Mouse (Mus musculus) midbrain, postnatal 0 days (tissue): Measurements from ENCODE around the gene Cit. TPM values are rescaled to one million over a fixed set of nuclear protein-coding genes. Genes with fewer than 3 reads are reported as not detected.

Source experiments
- ATAC-seq: fragments of 200-750 bp; cut with Nextera tagmentation; 2 replicates; pipeline ENCODE4 v1.8.0; 2017; ENCODE audit warnings: moderate number of reproducible peaks, mild to moderate bottlenecking, moderate TSS enrichment, moderate library complexity; ENCODE audit not compliant: low FRiP score
- DNase-seq: peaks from one replicate; pipeline ENCODE4 v3.0.0-alpha.2; 2015; ENCODE audit warnings: low spot score
- H3K27ac ChIP-seq: fragments of 300-500 bp; sonication (generic); 2 replicates; pipeline ENCODE4 v1.5.1; 2014; ENCODE audit warnings: low read depth, mild to moderate bottlenecking, low read length, mixed read lengths
- H3K27me3 ChIP-seq: fragments of 300-500 bp; sonication (generic); 2 replicates; pipeline ENCODE4 v1.6.1; 2014; ENCODE audit warnings: low read length, control low read depth, mixed read lengths; ENCODE audit not compliant: insufficient read depth
- H3K36me3 ChIP-seq: fragments of 300-500 bp; sonication (generic); 2 replicates; pipeline ENCODE4 v1.6.1; 2014; ENCODE audit warnings: low read length, control low read depth, mixed read lengths; ENCODE audit not compliant: insufficient read depth
- H3K4me1 ChIP-seq: fragments of 300-500 bp; sonication (generic); 2 replicates; pipeline ENCODE4 v1.6.1; 2014; ENCODE audit warnings: mild to moderate bottlenecking, control low read depth, antibody characterized with exemption, low read length, mixed read lengths; ENCODE audit not compliant: insufficient read depth
- H3K4me2 ChIP-seq: fragments of 300-500 bp; sonication (generic); 2 replicates; pipeline ENCODE4 v1.6.1; 2014; ENCODE audit warnings: low read depth, mild to moderate bottlenecking, low read length, mixed read lengths; ENCODE audit not compliant: poor library complexity, severe bottlenecking
- H3K4me3 ChIP-seq: fragments of 300-500 bp; sonication (generic); 2 replicates; pipeline ENCODE4 v1.5.1; 2014; ENCODE audit warnings: low read depth, mild to moderate bottlenecking, low read length, moderate library complexity
- H3K9ac ChIP-seq: fragments of 300-500 bp; sonication (generic); replicated peaks from 2 replicates; pipeline ENCODE4 v1.6.1; 2014; ENCODE audit warnings: mild to moderate bottlenecking, low read length, moderate library complexity, mixed read lengths; ENCODE audit not compliant: poor library complexity, severe bottlenecking
- H3K9me3 ChIP-seq: fragments of 300-500 bp; sonication (generic); 2 replicates; pipeline ENCODE4 v1.6.1; 2016; ENCODE audit warnings: low read length, control low read depth
- CTCF ChIP-seq: IDR thresholded peaks from 2 replicates; pipeline ENCODE4 v1.5.1; 2016; ENCODE audit warnings: antibody characterized with exemption, mild to moderate bottlenecking
- WGBS: fragments of 180-500 bp; shearing (Covaris S2); extraction: QIAGEN DNeasy Blood & Tissue Kit; methylation state at CpG from one replicate; pipeline ENCODE4 v1.1.7; 2014; 5-methylcytosine and 5-hydroxymethylcytosine counted together
- polyA plus RNA-seq: library from polyadenylated mRNA; unstranded; fragments of >200 nt; fragmentation: Nextera tagmentation; extraction: Ambion mirVana; gene quantifications from 2 replicates; pipeline ENCODE4 v1.2.1, GENCODE M21; 2015
- total RNA-seq: library from RNA; depleted of rRNA; stranded (reverse); fragments of >200 nt; gene quantifications from 2 replicates; pipeline ENCODE4 v1.2.3, GENCODE M21; 2014

Gene Cit
- total and polyA plus RNA-seq, 2 experiments from 2014 or later, result 34.7 to 35.9 TPM

DNA sequence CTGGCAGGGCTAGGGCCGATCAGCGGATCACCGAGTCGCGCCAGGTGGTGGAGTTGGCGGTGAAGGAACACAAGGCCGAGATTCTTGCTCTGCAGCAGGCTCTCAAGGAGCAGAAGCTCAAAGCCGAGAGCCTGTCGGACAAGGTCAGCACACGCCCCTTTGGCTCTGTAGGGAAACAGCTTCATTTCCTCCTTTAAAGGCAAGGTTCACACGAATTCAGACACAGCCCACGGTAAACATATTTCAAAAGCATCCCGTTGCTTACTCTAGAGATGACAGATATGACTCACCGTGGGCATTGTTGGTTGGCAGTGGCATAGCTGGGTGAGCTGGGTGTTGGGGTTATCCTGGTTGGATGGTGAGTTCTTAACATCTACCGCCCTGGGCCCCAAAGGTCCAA is 126.2 kb downstream of the Cit start:
- H3K27me3 ChIP-seq, result no peaks in the 10 kb centered on the region
- no peak overlapping the region for H3K9ac ChIP-seq
- H3K27ac ChIP-seq, result no peak overlapping the region
- no peak for DNase-seq
- 91% methylated on average over 15 of the region's 15 CpGs for WGBS
- no peak for TF ChIP-seq CTCF
- H3K4me1 ChIP-seq, result no peaks in the 10 kb centered on the region
- H3K9me3 ChIP-seq, result no peaks in the 10 kb centered on the region
- no peak overlapping the region for H3K4me2 ChIP-seq
- H3K36me3 ChIP-seq, result peaks cover 31% of the 10 kb centered on the region
- no peak for ATAC-seq
- no peak overlapping the region for H3K4me3 ChIP-seq

DNA sequence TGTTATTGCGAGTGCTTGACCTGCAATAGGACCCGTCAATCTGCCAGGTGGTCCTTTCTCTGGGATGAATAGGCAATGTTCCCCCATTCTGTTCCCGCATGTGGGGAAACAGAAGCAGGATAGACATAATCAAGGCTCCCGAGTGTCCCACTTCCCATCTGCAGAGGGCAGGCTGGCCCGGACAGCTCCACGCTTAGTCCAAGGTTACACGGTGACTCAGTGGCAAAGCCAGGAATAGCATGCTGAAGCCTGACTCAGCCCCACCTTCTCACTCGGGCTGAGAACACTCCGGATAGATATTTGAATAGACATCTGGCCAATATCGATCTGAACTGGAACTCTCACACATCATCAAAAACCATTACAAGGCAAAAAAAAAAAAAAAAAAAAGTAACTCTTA is 130.6 kb downstream of the Cit start:
- H3K36me3 ChIP-seq, result peaks cover 30% of the 10 kb centered on the region
- H3K9me3 ChIP-seq, result no peaks in the 10 kb centered on the region
- no peaks in the 10 kb centered on the region for H3K27me3 ChIP-seq
- H3K27ac ChIP-seq, result no peak overlapping the region
- 0 out of 2 replicates have a peak, but pooled peaks cover 7% of the 10 kb centered on the region for H3K4me1 ChIP-seq
- no peak for TF ChIP-seq CTCF
- H3K4me3 ChIP-seq, result no peak overlapping the region
- H3K9ac ChIP-seq, result no peak overlapping the region
- DNase-seq (no peak), ATAC-seq (no peak)
- WGBS, result 92% methylated on average over 10 of the region's 10 CpGs
- no peak overlapping the region for H3K4me2 ChIP-seq

DNA sequence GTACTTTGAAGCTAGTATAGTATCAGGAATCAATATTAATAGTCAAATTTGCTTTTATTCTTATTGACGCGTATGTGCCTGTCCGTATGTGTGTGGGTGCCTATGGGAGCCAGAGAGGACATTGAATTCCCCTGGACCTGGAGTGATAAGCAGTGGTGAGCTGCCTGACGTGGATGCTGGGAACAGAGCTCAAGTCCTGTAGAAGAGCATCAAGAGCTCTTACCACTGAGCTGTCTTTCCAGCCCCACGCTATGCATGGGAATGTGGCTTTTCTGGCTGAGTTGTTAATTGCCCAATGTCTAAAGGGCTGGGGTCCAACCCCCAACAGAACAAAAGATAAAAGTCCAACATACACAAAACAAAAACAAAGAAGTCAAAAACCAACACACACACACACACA is 131.4 kb downstream of the Cit start:
- no peaks in the 10 kb centered on the region for H3K27me3 ChIP-seq
- no peak overlapping the region for H3K9ac ChIP-seq
- no peaks in the 10 kb centered on the region for H3K9me3 ChIP-seq
- 92% methylated on average over 5 of the region's 5 CpGs for WGBS
- DNase-seq (no peak), ATAC-seq (no peak)
- H3K4me3 ChIP-seq, result no peak overlapping the region
- H3K4me2 ChIP-seq, result no peak overlapping the region
- no peak overlapping the region for H3K27ac ChIP-seq
- no peak for TF ChIP-seq CTCF
- H3K4me1 ChIP-seq, result 0 out of 2 replicates have a peak, but pooled peaks cover 7% of the 10 kb centered on the region
- H3K36me3 ChIP-seq, result peaks cover 22% of the 10 kb centered on the region

DNA sequence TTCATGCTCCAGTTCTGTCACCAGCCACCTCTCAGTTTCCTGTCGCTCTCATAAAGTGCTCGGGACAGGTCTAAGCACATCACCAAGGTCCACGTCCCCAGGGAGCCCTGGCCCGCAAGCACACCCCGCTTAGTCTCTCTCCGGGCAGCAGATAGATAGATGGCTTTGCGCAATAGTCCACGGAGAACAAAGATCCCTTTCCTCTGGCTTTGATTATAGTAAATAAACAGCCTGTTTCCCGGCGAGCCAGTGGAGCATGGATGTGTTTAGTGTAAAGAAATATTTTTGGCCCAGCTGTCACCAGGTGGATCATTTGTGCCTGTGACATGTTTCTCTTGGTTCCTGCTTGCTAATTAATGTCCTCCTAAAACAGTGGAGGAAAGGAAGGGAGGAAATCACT is 132.2 kb downstream of the Cit start:
- DNase-seq (no peak), ATAC-seq (no peak)
- 81% methylated on average over 10 of the region's 10 CpGs for whole genome bisulfite sequencing
- Histone ChIP-seq H3K36me3 (peaks cover 26% of the 10 kb centered on the region), H3K9ac (no peak overlapping the region), H3K27ac (no peak overlapping the region), H3K4me3 (no peak overlapping the region), H3K9me3 (no peaks in the 10 kb centered on the region), H3K27me3 (no peaks in the 10 kb centered on the region), H3K4me1 (0 out of 2 replicates have a peak, but pooled peaks cover 7% of the 10 kb centered on the region), H3K4me2 (no peak overlapping the region)
- no peak for TF ChIP-seq CTCF

DNA sequence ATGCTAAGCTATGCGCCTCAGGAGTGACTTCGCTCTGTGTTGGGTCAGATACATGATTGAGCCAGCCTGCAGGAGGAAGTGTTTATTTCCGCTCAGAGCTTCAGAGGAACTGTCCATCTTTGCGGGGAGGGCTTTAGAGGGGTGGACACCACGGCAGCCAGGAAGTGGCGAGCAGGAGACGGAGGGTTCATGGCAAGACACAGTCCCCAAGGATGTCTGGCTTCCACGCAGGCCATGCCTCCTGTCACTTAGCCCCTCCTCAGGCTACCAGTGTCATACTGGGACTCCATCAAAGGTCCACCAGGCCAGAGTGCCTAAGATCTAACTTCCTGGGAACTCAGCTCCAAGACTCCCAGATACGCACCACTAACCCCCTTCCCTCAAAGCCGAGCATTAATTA is 132.7 kb downstream of the Cit start:
- Histone ChIP-seq H3K9ac (no peak overlapping the region; the same call in 1 of the 2 replicates), H3K27me3 (no peaks in the 10 kb centered on the region), H3K27ac (no peak overlapping the region), H3K4me3 (no peak overlapping the region), H3K4me1 (0 out of 2 replicates have a peak, but pooled peaks cover 7% of the 10 kb centered on the region), H3K4me2 (no peak overlapping the region), H3K36me3 (peaks cover 28% of the 10 kb centered on the region), H3K9me3 (no peaks in the 10 kb centered on the region)
- DNase-seq, result no peak
- no peak for TF ChIP-seq CTCF
- whole genome bisulfite sequencing, result 67% methylated on average over 10 of the region's 10 CpGs
- ATAC-seq, result no peak

DNA sequence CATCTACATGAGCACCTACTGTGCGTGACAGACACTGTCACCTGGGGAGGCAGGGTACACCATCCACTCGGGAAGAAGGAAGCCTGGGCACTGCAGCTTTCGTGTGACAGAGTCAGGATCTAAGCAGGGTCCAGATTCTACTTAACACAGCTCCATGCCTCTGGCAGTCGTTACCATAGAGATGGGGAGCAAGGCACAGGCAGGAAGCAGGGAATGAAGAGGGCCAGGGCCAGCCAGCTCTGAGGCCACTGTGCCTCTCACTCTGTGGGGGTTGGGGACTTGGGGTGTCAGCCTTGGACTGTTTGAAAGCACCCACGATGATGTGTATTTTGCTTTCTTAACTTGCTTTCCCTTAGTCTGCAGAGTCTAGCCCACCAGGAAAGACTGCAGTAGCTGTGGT is 133.2 kb downstream of the Cit start:
- TF ChIP-seq CTCF, result no peak
- no peak for ATAC-seq
- Histone ChIP-seq H3K9me3 (no peaks in the 10 kb centered on the region), H3K36me3 (peaks cover 28% of the 10 kb centered on the region), H3K27me3 (no peaks in the 10 kb centered on the region), H3K4me1 (0 out of 2 replicates have a peak, but pooled peaks cover 7% of the 10 kb centered on the region), H3K4me3 (no peak overlapping the region), H3K27ac (no peak overlapping the region), H3K9ac (no peak overlapping the region), H3K4me2 (no peak overlapping the region)
- peak; percentile 40 for DNase-seq
- 44% methylated on average over 5 of the region's 5 CpGs for WGBS
